Mouse (Mus musculus): ENCODE measurements around the gene Zfp276.

DNA sequence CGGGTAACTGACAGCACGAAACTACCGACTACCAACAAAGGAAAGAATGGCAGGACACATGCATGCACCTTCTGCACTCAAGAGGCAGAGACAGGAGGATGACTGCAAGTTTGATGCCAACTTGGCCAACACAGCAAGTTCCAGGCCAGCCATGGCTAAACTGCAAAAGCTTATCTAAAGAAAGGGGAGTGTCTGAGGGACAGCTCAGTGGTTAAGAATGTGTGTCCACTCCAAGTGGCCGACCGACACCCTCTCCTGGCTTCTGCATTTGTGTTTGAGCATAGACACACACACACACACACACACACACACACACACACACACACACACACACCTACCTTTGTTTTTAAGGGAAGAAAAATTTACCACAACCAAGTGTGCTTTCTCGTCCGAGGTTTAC is 24.4 kb downstream of the Zfp276 start:
- no peak for TF ChIP-seq HCFC1 (IDR thresholded peaks at IDR 0.05; ENCODE audit: borderline replicate concordance, insufficient read depth, low read length)
- no peak for TF ChIP-seq ZC3H11A (IDR thresholded peaks at IDR 0.05; ENCODE audit: borderline replicate concordance, low read depth, low read length)
- TF ChIP-seq MAFK (IDR thresholded peaks at IDR 0.05; ENCODE audit: insufficient read depth, low read depth, low read length): no peak
- no peak for TF ChIP-seq ZNF384 (IDR thresholded peaks at IDR 0.05; ENCODE audit: low read depth, low read length)
- TF ChIP-seq CHD2 (IDR thresholded peaks at IDR 0.05; ENCODE audit: low read depth, low read length): no peak
